Mouse (Mus musculus) CH12.LX (cell line): ENCODE data around the gene Adamtsl3. TPM values are rescaled to one million over a fixed set of nuclear protein-coding genes. Genes with fewer than 3 reads are reported as not detected.

Experiments used
- DNase-seq: peaks from one replicate; pipeline ENCODE4 v3.0.0-alpha.2; 2013; ENCODE audit errors: extremely low read depth
- H3K27ac ChIP-seq: 2 replicates; pipeline ENCODE4 v1.5.1; 2012; ENCODE audit warnings: low read depth, mild to moderate bottlenecking, control low read depth, moderate library complexity; ENCODE audit not compliant: insufficient read depth
- H3K27me3 ChIP-seq: replicated peaks from 2 replicates; pipeline ENCODE3; 2012; ENCODE audit warnings: inconsistent platforms
- H3K36me3 ChIP-seq, 2 experiments: replicated peaks in 1 of 2; 2 replicates each; pipeline versions ENCODE3 to v1.6.1; 2012; ENCODE audit warnings: inconsistent platforms in 1 of 2, low read length in 1 of 2, mild to moderate bottlenecking in 1 of 2, mixed read lengths in 1 of 2, moderate library complexity in 1 of 2; ENCODE audit not compliant: control insufficient read depth in 1 of 2, insufficient read depth in 1 of 2
- H3K4me1 ChIP-seq, 2 experiments: 2 replicates each; pipeline ENCODE4 v1.6.1; 2012; ENCODE audit warnings: inconsistent platforms in 1 of 2, moderate library complexity in 1 of 2; ENCODE audit not compliant: insufficient read depth in 2 of 2, control insufficient read depth in 1 of 2
- H3K4me2 ChIP-seq: 2 replicates; pipeline ENCODE4 v1.6.1; 2012; ENCODE audit warnings: low read depth, mild to moderate bottlenecking, control low read depth; ENCODE audit not compliant: poor library complexity, insufficient read depth, severe bottlenecking
- H3K4me3 ChIP-seq, 3 experiments: fragments of 150-350 bp in 1 of 3; sonication (generic) in 1 of 3; replicated peaks in 1 of 3; 2 replicates each; pipeline versions ENCODE3 to v1.5.1; 2011 to 2012; ENCODE audit warnings: low read depth in 2 of 3, low read length in 2 of 3, mild to moderate bottlenecking in 2 of 3, moderate library complexity in 2 of 3, control low read depth in 1 of 3, improper control_type of control experiment in 1 of 3, inconsistent platforms in 1 of 3, mixed read lengths in 1 of 3; ENCODE audit not compliant: poor library complexity in 1 of 3
- H3K79me2 ChIP-seq: replicated peaks from 2 replicates; pipeline ENCODE4 v1.6.1; 2012; ENCODE audit warnings: mild to moderate bottlenecking, moderate library complexity; ENCODE audit not compliant: control insufficient read depth, poor library complexity, insufficient read depth, severe bottlenecking; ENCODE audit errors: extremely low read depth
- H3K9ac ChIP-seq: 2 replicates; pipeline ENCODE4 v1.6.1; 2012; ENCODE audit warnings: low read depth, mild to moderate bottlenecking, control low read depth, moderate library complexity; ENCODE audit not compliant: insufficient read depth
- H3K9me3 ChIP-seq: replicated peaks from 2 replicates; pipeline ENCODE3; 2012; ENCODE audit warnings: low read length, inconsistent platforms, mixed read lengths
- CHD2 ChIP-seq: IDR thresholded peaks from 2 replicates; pipeline ENCODE4 v1.6.1; 2011; ENCODE audit warnings: low read length, improper control_type of control experiment
- GABPA ChIP-seq: IDR thresholded peaks from 2 replicates; pipeline ENCODE4 v1.6.1; 2012; ENCODE audit warnings: low read depth, low read length, improper control_type of control experiment, inconsistent platforms; ENCODE audit not compliant: insufficient replicate concordance
- HCFC1 ChIP-seq: IDR thresholded peaks from 2 replicates; pipeline ENCODE4 v1.6.1; 2012; ENCODE audit warnings: low read depth, mild to moderate bottlenecking, inconsistent platforms, low read length, improper control_type of control experiment
- JUN ChIP-seq: IDR thresholded peaks from 2 replicates; pipeline ENCODE4 v1.6.1; 2011; ENCODE audit warnings: low read depth, mild to moderate bottlenecking, low read length, improper control_type of control experiment, moderate library complexity; ENCODE audit not compliant: insufficient read depth
- JUND ChIP-seq: conservative IDR thresholded peaks from 2 replicates; pipeline ENCODE4 v1.6.1; 2011; ENCODE audit warnings: low read depth, low read length, improper control_type of control experiment
- NRF1 ChIP-seq: IDR thresholded peaks from 2 replicates; pipeline ENCODE4 v1.6.1; 2014; ENCODE audit warnings: low read depth, mild to moderate bottlenecking, inconsistent platforms, low read length, improper control_type of control experiment, moderate library complexity
- POLR2AphosphoS2 ChIP-seq: IDR thresholded peaks from 2 replicates; pipeline ENCODE4 v1.6.1; 2011; ENCODE audit warnings: low read depth, low read length, improper control_type of control experiment
- SMC3 ChIP-seq: IDR thresholded peaks from 2 replicates; pipeline ENCODE4 v1.6.1; 2011; ENCODE audit warnings: low read depth, low read length, improper control_type of control experiment
- dilution Hi-C: fragments of 300-500 bp; cut with MboI; formaldehyde crosslinking; loops from 2 replicates; pipeline ENCODE4 v1.14.3; 2020; ENCODE audit warnings: low sequenced_read_pairs; ENCODE audit not compliant: extremely low pct_unique_long_range_greater_than_20kb, extremely low pct_ligation_motif_present
- in situ Hi-C: fragments of 300-500 bp; cut with MboI; formaldehyde crosslinking; loops from 3 replicates; pipeline ENCODE4 v1.14.3; 2019; ENCODE audit warnings: low sequenced_read_pairs, low pct_ligation_motif_present, low pct_unique_long_range_greater_than_20kb, mixed read lengths
- polyA plus RNA-seq: library from polyadenylated mRNA; unstranded; fragments of >175 nt; gene quantifications from 2 replicates; pipeline ENCODE4 v1.2.1, GENCODE M21; 2012; ENCODE audit warnings: low read depth; ENCODE audit not compliant: insufficient read length
- total RNA-seq, 2 experiments: library from RNA; depleted of rRNA; stranded (reverse); fragments of 300-350 nt in 1 of 2; fragments of >200 nt in 1 of 2; gene quantifications; 2 replicates each; pipeline ENCODE4 v1.2.3; 2012 to 2014

Gene Adamtsl3
- total and polyA plus RNA-seq, 3 experiments, result not detected

DNA sequence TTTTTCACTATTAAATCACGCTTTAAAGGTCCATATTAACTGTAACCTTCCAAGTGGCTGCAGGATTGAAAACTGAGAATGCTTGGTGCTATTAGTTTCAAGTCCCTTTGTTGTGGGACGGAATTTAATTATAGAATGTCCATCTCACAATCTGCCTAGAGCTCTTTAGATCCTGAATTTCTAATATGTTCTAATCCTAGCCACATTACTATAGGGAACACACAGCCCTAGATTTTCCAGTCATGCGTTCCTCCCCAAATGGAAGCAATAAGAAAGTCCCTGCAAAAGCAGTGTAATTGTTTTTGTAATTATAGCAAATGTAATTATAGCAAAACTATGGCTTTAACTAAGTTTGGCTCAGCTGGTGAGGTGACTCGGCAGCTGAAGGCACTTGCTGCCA is 161.6 kb downstream of the Adamtsl3 start:
- no peak overlapping the region for H3K4me2 ChIP-seq
- H3K27ac ChIP-seq, result no peak overlapping the region
- H3K4me1 ChIP-seq, result peaks cover 0 to 4% of the 10 kb centered on the region in 2 experiments; a peak in 1 of 4 replicates
- no peaks in the 10 kb centered on the region for H3K36me3 ChIP-seq
- TF ChIP-seq POLR2AphosphoS2, result no peak
- no peak for TF ChIP-seq NRF1
- no peak for TF ChIP-seq SMC3
- no peak for TF ChIP-seq JUND
- H3K9ac ChIP-seq, result no peak overlapping the region
- in situ Hi-C loops (no loop called here), dilution Hi-C loops (no loop called here)
- H3K79me2 ChIP-seq, result no peaks in the 10 kb centered on the region
- no peak overlapping the region for H3K4me3 ChIP-seq
- H3K9me3 ChIP-seq, result no peaks in the 10 kb centered on the region
- DNase-seq, result no peak
- no peaks in the 10 kb centered on the region for H3K27me3 ChIP-seq

DNA sequence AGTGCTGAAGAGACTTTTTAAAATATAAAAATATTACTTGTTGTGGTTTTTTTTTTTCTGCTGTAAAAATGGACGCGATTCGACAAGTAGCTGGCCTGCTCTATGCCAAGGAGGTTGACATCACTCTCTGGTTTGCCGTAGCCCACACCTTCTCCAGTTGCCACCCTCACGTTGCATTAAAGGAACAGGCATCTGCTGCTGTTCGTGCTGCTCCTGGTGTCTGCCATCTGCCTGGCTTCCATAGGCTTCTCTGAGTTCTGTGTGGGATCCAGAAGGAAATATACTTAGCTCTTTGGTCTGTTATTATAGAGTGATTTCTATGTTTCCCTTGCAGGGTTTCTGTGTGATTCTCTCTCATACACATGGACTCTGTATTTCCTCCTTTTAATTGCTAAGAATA is 165.8 kb downstream of the Adamtsl3 start:
- TF ChIP-seq JUND, result no peak
- no peak for TF ChIP-seq CHD2
- TF ChIP-seq HCFC1, result no peak
- no peak for TF ChIP-seq GABPA
- TF ChIP-seq JUN, result no peak
- no peak overlapping the region for H3K9ac ChIP-seq
- dilution Hi-C loops (no loop called here), in situ Hi-C loops (no loop called here)
- H3K4me3 ChIP-seq, result no peak overlapping the region
- DNase-seq, result no peak
- no peaks in the 10 kb centered on the region for H3K9me3 ChIP-seq
- H3K4me2 ChIP-seq, result no peak overlapping the region
- H3K27me3 ChIP-seq, result no peaks in the 10 kb centered on the region
- no peaks in the 10 kb centered on the region for H3K79me2 ChIP-seq
- peaks cover 0 to 4% of the 10 kb centered on the region in 2 experiments; a peak in 1 of 4 replicates for H3K4me1 ChIP-seq
- H3K27ac ChIP-seq, result no peak overlapping the region
- no peaks in the 10 kb centered on the region for H3K36me3 ChIP-seq

DNA sequence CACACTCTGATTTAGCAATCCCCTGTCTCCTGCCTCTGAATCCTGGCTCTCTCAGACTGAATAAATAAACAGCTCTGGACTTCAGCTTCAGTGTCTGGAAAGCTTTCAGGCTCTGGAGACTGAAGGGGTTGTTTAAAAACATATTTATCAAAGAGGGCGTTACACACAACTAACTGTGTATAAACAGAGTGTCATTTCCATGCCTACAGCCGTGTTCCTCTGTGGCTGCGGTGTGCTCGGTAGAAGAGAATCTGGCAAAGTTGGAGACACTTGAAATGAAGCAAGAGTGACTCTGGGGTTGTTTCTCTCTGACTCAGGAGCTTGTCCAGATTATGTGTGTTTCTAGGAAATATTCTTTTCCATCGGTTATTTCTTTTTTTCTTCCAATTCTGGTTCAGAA is 167.0 kb downstream of the Adamtsl3 start:
- Histone ChIP-seq H3K27ac (no peak overlapping the region), H3K27me3 (no peaks in the 10 kb centered on the region), H3K9me3 (no peaks in the 10 kb centered on the region), H3K4me2 (no peak overlapping the region), H3K36me3 (no peaks in the 10 kb centered on the region), H3K4me3 (no peak overlapping the region), H3K79me2 (no peaks in the 10 kb centered on the region), H3K9ac (no peak overlapping the region), H3K4me1 (no peaks in the 10 kb centered on the region)
- dilution Hi-C loops (no loop called here), in situ Hi-C loops (no loop called here)
- no peak for TF ChIP-seq POLR2AphosphoS2
- no peak for DNase-seq
